Mouse (Mus musculus): ENCODE results near the gene Ifrd2.

DNA sequence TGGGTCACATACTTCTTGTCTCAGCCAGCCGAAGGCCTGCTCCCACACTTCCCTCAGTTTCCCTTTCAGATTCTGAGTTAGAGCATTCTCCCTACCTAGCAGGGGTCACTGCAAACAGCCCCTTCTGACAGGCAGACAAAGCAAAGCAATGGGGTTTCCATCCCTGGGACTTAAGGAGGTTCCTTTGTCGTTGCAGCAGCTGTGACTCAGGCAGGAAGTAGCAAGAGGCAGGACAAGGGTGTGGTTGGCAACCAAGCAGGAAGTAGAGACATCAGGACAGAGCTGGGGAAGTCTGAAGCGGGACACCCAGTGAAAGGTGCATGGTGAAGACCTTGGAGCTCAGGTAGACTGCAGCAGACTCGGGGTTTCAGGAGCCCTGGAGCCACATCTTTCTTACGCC lies 37.1 kb downstream of the Ifrd2 start:
- TF ChIP-seq HCFC1 (IDR thresholded peaks at IDR 0.05; ENCODE audit: borderline replicate concordance, insufficient read depth, low read length): no peak
- TF ChIP-seq ZC3H11A (IDR thresholded peaks at IDR 0.05; ENCODE audit: borderline replicate concordance, low read depth, low read length): no peak
- TF ChIP-seq ZNF384 (IDR thresholded peaks at IDR 0.05; ENCODE audit: low read depth, low read length): no peak

Measured in ES-E14 (cell line).